Mouse (Mus musculus): ENCODE measurements around the gene Arl16. TPM values are rescaled to one million over a fixed set of nuclear protein-coding genes. Genes with fewer than 3 reads are reported as not detected.

Gene Arl16
- total and polyA plus RNA-seq, 3 experiments, result 20.0 to 20.8 TPM; not detected in 1

- TF ChIP-seq EP300 (IDR thresholded peaks at IDR 0.05; ENCODE audit: low read depth in 1 of 2, low read length in 2 of 2) (no peak), ZKSCAN1 (IDR thresholded peaks at IDR 0.05; ENCODE audit: low read depth, low read length) (no peak), ZMIZ1 (IDR thresholded peaks at IDR 0.05; ENCODE audit: low read depth, low read length) (no peak), MYB (IDR thresholded peaks at IDR 0.05; ENCODE audit: low read depth, low read length) (no peak), SIN3A (IDR thresholded peaks at IDR 0.05; ENCODE audit: low read length) (peak; percentile 11; the same call in 1 of the 2 replicates), MAX (IDR thresholded peaks at IDR 0.05; ENCODE audit: low read length) (no peak; the same call in 1 of the 2 replicates), MEF2A (IDR thresholded peaks at IDR 0.05; ENCODE audit: extremely low read depth, insufficient replicate concordance, low read depth, low read length, poor library complexity, severe bottlenecking) (no peak), CHD2 (IDR thresholded peaks at IDR 0.05; ENCODE audit: low read length) (no peak)
Measured at GRCm38 (mm10) chr11:120458847-120459597, 8.4 kb downstream of the Arl16 start (continued).

DNA sequence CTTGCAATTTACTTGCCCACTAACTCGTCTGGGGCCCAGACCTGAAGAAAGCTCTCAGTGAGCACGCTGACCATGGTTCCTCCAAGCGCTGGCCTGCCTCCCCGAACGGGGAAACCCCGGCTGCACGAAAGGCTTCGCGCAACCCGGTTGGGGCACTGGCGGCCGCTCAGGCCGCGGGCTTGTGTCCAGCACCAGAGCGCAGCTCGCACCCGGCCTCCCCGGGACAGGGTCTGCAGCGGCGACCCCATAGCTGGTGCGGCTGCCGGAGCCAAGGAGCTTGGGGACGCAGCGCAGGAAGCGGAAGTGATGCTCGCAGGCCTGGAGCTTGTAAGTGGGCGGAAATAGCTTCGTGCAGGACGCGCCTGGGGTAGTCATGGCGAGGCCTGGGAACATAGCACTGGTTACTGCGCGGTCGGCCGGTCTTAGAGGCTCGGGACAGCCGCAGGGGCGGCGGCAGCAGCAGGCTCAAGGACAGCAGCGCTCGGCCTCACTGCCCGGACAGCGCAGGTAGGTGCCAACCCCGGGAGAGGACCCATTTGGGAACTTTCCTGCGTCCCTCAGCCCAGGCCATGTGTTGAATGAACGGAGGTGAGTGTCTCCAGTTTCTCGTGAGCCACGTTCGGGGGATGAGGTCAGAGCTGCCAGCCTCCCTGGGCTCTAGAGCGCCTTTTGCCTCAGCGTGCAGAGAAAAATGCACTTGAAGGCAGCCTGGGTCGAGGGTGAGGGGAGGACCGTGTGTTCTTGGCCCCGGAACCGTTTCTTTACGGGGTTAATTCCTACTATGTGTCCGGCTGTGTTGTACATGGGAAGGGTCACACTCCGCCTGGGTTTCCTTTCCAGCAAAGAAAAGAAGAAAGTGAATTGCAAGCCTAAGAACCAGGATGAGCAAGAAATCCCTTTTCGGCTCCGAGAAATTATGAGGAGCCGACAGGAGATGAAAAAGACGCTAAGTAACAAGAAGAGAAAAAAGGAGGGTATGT lies 9.3 kb downstream of the Arl16 start, which contains the start of the genes Oxld1 and Ccdc137:
Gene Oxld1 (minus strand): TSS at position 297 of the 980 bp plus-strand sequence.
Gene Ccdc137 (plus strand): TSS at position 344 of the 980 bp plus-strand sequence.
- Histone ChIP-seq H3K4me1 (ENCODE audit: control insufficient read depth in 1 of 2, insufficient read depth in 2 of 2, low read length in 2 of 2) (peaks cover 0 to 14% of the 10 kb centered on the region in 2 experiments; a peak in 2 of 4 replicates), H3K4me3 (ENCODE audit: control insufficient read depth in 1 of 2, insufficient read depth in 1 of 2, low read depth in 2 of 2, low read length in 2 of 2) (peak within 1 kb of the TSS; percentile 84 to 86), H3K79me2 (ENCODE audit: control insufficient read depth, insufficient read depth, low read length, poor library complexity) (peaks cover 37% of the 10 kb centered on the region), H3K27me3 (ENCODE audit: control insufficient read depth in 1 of 2, insufficient read depth in 2 of 2, low read length in 2 of 2) (no peaks in the 10 kb centered on the region), H3K9ac (ENCODE audit: control insufficient read depth, low read depth, low read length, poor library complexity, severe bottlenecking) (peak within 1 kb of the TSS; percentile 93), H3K36me3 (ENCODE audit: control insufficient read depth in 1 of 2, insufficient read depth in 2 of 2, low read length in 2 of 2) (peaks cover 3 to 10% of the 10 kb centered on the region in 2 experiments; a peak in 3 of 4 replicates), H3K9me3 (replicated peaks; ENCODE audit: insufficient read depth, low read length) (no peaks in the 10 kb centered on the region), H3K27ac (ENCODE audit: control insufficient read depth, low read depth, low read length) (peak within 1 kb of the TSS; percentile 70)
- peak; percentile 97 for DNase-seq (ENCODE audit: low read depth, low spot score)
- TF ChIP-seq MYB (IDR thresholded peaks at IDR 0.05; ENCODE audit: low read depth, low read length), result no peak
- TF ChIP-seq POLR2AphosphoS2 (IDR thresholded peaks at IDR 0.05; ENCODE audit: low read length), result peak; percentile 98
- no peak for TF ChIP-seq CHD1 (IDR thresholded peaks at IDR 0.05; ENCODE audit: low read depth, low read length)
- TF ChIP-seq MXI1 (IDR thresholded peaks at IDR 0.05; ENCODE audit: low read depth, low read length), result peak; percentile 97
- peak; percentile 60; the same call in 1 of the 2 replicates for TF ChIP-seq MAZ (IDR thresholded peaks at IDR 0.05; ENCODE audit: low read depth, low read length)
- TF ChIP-seq SMC3 (IDR thresholded peaks at IDR 0.05; ENCODE audit: low read depth, low read length), result no peak
- TF ChIP-seq GATA1 (IDR thresholded peaks at IDR 0.05; ENCODE audit: low read depth, low read length), result no peak
- peak; percentile 82 to 98 for TF ChIP-seq POLR2A (IDR thresholded peaks at IDR 0.05; ENCODE audit: control insufficient read depth in 1 of 2, insufficient read depth in 1 of 2, low read depth in 1 of 2, low read length in 2 of 2, poor library complexity in 1 of 2)
- TF ChIP-seq UBTF (IDR thresholded peaks at IDR 0.05; ENCODE audit: borderline replicate concordance, insufficient read depth, low read depth, low read length), result no peak; the same call in 1 of the 2 replicates
- TF ChIP-seq NRF1 (IDR thresholded peaks at IDR 0.05; ENCODE audit: insufficient read depth, low read depth, low read length, poor library complexity, severe bottlenecking), result peak; percentile 35; the same call in 1 of the 2 replicates
- TF ChIP-seq ZC3H11A (IDR thresholded peaks at IDR 0.05; ENCODE audit: low read depth, low read length), result no peak
- TF ChIP-seq MEF2A (IDR thresholded peaks at IDR 0.05; ENCODE audit: extremely low read depth, insufficient replicate concordance, low read depth, low read length, poor library complexity, severe bottlenecking), result no peak
- TF ChIP-seq NELFE (IDR thresholded peaks at IDR 0.05; ENCODE audit: low read depth, low read length), result peak; percentile 99
- peak; percentile 84 for TF ChIP-seq TBP (IDR thresholded peaks at IDR 0.05; ENCODE audit: low read depth, low read length)
- 0 out of 2 replicates have a peak, but pooled peaks have one; percentile 5 for TF ChIP-seq RCOR1 (IDR thresholded peaks at IDR 0.05; ENCODE audit: low read depth, low read length)
- peak; percentile 39; the same call in 1 of the 2 replicates for TF ChIP-seq ZNF384 (IDR thresholded peaks at IDR 0.05; ENCODE audit: low read depth, low read length)
- no peak for TF ChIP-seq POLR2AphosphoS5 (IDR thresholded peaks at IDR 0.05; ENCODE audit: borderline replicate concordance, low read depth, low read length)
- no peak for TF ChIP-seq RAD21 (IDR thresholded peaks at IDR 0.05; ENCODE audit: low read depth, low read length)
- TF ChIP-seq ELF1 (IDR thresholded peaks at IDR 0.05; ENCODE audit: low read depth, low read length), result peak; percentile 96
- no peak for TF ChIP-seq BHLHE40 (IDR thresholded peaks at IDR 0.05; ENCODE audit: borderline replicate concordance, low read depth, low read length)
- TF ChIP-seq EP300 (IDR thresholded peaks at IDR 0.05; ENCODE audit: low read depth in 1 of 2, low read length in 2 of 2), result 0 out of 4 replicates have a peak, but pooled peaks of 1 of the 2 experiments have one; percentile 10
- peak; percentile 90 for TF ChIP-seq HCFC1 (IDR thresholded peaks at IDR 0.05; ENCODE audit: low read depth, low read length)
- no peak for TF ChIP-seq TAL1 (IDR thresholded peaks at IDR 0.05; ENCODE audit: low read length)
- TF ChIP-seq MAX (IDR thresholded peaks at IDR 0.05; ENCODE audit: low read length), result peak; percentile 85
- no peak for TF ChIP-seq USF1 (IDR thresholded peaks at IDR 0.05; ENCODE audit: low read depth, low read length)
- TF ChIP-seq MYC (IDR thresholded peaks at IDR 0.05; ENCODE audit: low read depth, low read length), result peak; percentile 95

All from MEL (cell line).